Mouse (Mus musculus) megakaryocyte-erythroid progenitor cell, adult 5-6 weeks (primary cell): ENCODE measurements around the gene Gng12. TPM values are rescaled to one million over a fixed set of nuclear protein-coding genes. Genes with fewer than 3 reads are reported as not detected.
"Not testable (repeated sequence)": the region's sequence is repeated elsewhere in the genome, so short reads cannot be mapped to it uniquely, and the experiment has no call there.

Experiments
- ATAC-seq: replicated peaks from 2 replicates; pipeline ENCODE4 v1.8.0; 2016; ENCODE audit warnings: mild to moderate bottlenecking, inconsistent platforms; ENCODE audit not compliant: severe bottlenecking, poor library complexity, low FRiP score, low TSS enrichment
- total RNA-seq, 2 experiments: library from RNA; stranded (forward) in 1 of 2; stranded (reverse) in 1 of 2; fragments of 200-1000, 215-1000 nt in 1 of 2; fragments of >200 nt in 1 of 2; fragmentation: Nextera tagmentation in 1 of 2; gene quantifications; 2 replicates each; pipeline ENCODE4 v1.2.3; 2014 to 2017

Gng12 gene
- total RNA-seq, 2 experiments from 2014 or later = 25.4 to 37.5 TPM

- peak; percentile 72 for ATAC-seq
These were observed 117.9 kb downstream of the Gng12 start for GRCm38 (mm10) chr6:67013949-67014678.

- ATAC-seq = peak; percentile 21; the same call in 1 of the 2 replicates
These were observed 118.5 kb downstream of the Gng12 start for GRCm38 (mm10) chr6:67014679-67015075.

GRCm38 (mm10) chr6:67015739-67016519 lies 119.7 kb downstream of the Gng12 start:
- peak; percentile 30 for ATAC-seq

- 0 out of 2 replicates have a peak, but pooled peaks have one; percentile 28 for ATAC-seq
These were observed 120.4 kb downstream of the Gng12 start for GRCm38 (mm10) chr6:67016520-67017111.

- no peak for ATAC-seq
These were observed 122.2 kb downstream of the Gng12 start for GRCm38 (mm10) chr6:67018365-67018764.

- not testable (repeated sequence) for ATAC-seq
These were observed 122.8 kb downstream of the Gng12 start for GRCm38 (mm10) chr6:67019001-67019400.

GRCm38 (mm10) chr6:67021308-67021707 lies 125.1 kb downstream of the Gng12 start:
- no peak for ATAC-seq

- no peak for ATAC-seq
These were observed 127.5 kb downstream of the Gng12 start for GRCm38 (mm10) chr6:67023729-67024128.

GRCm38 (mm10) chr6:67026661-67027060 lies 130.5 kb downstream of the Gng12 start:
- no peak for ATAC-seq

- ATAC-seq = no peak
These were observed 131.4 kb downstream of the Gng12 start for GRCm38 (mm10) chr6:67027438-67028142.

- ATAC-seq = no peak
These were observed 133.2 kb downstream of the Gng12 start for GRCm38 (mm10) chr6:67029312-67029950.

GRCm38 (mm10) chr6:67029987-67030386 lies 133.8 kb downstream of the Gng12 start:
- ATAC-seq = no peak

GRCm38 (mm10) chr6:67030416-67030815 lies 134.2 kb downstream of the Gng12 start:
- ATAC-seq = no peak

GRCm38 (mm10) chr6:67030846-67031245 lies 134.6 kb downstream of the Gng12 start:
- ATAC-seq = no peak

- ATAC-seq = not testable (repeated sequence)
These were observed 136.4 kb downstream of the Gng12 start for GRCm38 (mm10) chr6:67032551-67032950.

GRCm38 (mm10) chr6:67032972-67033371 lies 136.8 kb downstream of the Gng12 start:
- not testable (repeated sequence) for ATAC-seq

- ATAC-seq = no peak
These were observed 137.4 kb downstream of the Gng12 start for GRCm38 (mm10) chr6:67033604-67034003.

- ATAC-seq = peak; percentile 74
These were observed 138.3 kb downstream of the Gng12 start for GRCm38 (mm10) chr6:67034331-67035130.
